Mouse (Mus musculus) intestine, embryonic 14.5 days (tissue): ENCODE results near the gene Osbpl2. TPM values are rescaled to one million over a fixed set of nuclear protein-coding genes. Genes with fewer than 3 reads are reported as not detected.

Experiments
- ATAC-seq: fragments of 200-750 bp; cut with Nextera tagmentation; replicated peaks from 2 replicates; pipeline ENCODE4 v1.8.0; 2017; ENCODE audit warnings: low read depth, moderate number of reproducible peaks, moderate TSS enrichment, moderate library complexity; ENCODE audit not compliant: low FRiP score, low TSS enrichment
- DNase-seq: peaks from one replicate; pipeline ENCODE4 v3.0.0-alpha.2; 2018; ENCODE audit warnings: low spot score
- H3K27ac ChIP-seq: fragments of 300-500 bp; sonication (generic); 2 replicates; pipeline ENCODE4 v1.5.1; 2014; ENCODE audit warnings: low read depth, mild to moderate bottlenecking, control low read depth
- H3K27me3 ChIP-seq: fragments of 300-500 bp; sonication (generic); replicated peaks from 2 replicates; pipeline ENCODE4 v1.6.1; 2014; ENCODE audit warnings: low read length, control low read depth; ENCODE audit not compliant: control insufficient read depth, insufficient read depth
- H3K36me3 ChIP-seq: fragments of 300-500 bp; sonication (generic); 2 replicates; pipeline ENCODE4 v1.6.1; 2014; ENCODE audit warnings: low read length, control low read depth; ENCODE audit not compliant: control insufficient read depth, insufficient read depth
- H3K4me1 ChIP-seq: fragments of 300-500 bp; sonication (generic); replicated peaks from 2 replicates; pipeline ENCODE4 v1.6.1; 2014; ENCODE audit warnings: low read length, control low read depth, mixed read lengths; ENCODE audit not compliant: control insufficient read depth, insufficient read depth
- H3K4me2 ChIP-seq: fragments of 300-500 bp; sonication (generic); 2 replicates; pipeline ENCODE4 v1.6.1; 2014; ENCODE audit warnings: low read length
- H3K4me3 ChIP-seq: fragments of 300-500 bp; sonication (generic); 2 replicates; pipeline ENCODE4 v1.5.1; 2014; ENCODE audit warnings: low read depth, low read length, control low read depth, mixed read lengths
- H3K9ac ChIP-seq: fragments of 300-500 bp; sonication (generic); 2 replicates; pipeline ENCODE4 v1.6.1; 2014; ENCODE audit warnings: mild to moderate bottlenecking, low read length
- H3K9me3 ChIP-seq: fragments of 300-500 bp; sonication (generic); 2 replicates; pipeline ENCODE4 v1.6.1; 2016; ENCODE audit warnings: low read length, control low read depth; ENCODE audit not compliant: control insufficient read depth
- WGBS: fragments of 180-500 bp; shearing (Covaris S2); extraction: QIAGEN DNeasy Blood & Tissue Kit; methylation state at CpG from one replicate; pipeline ENCODE4 v1.1.7; 2014; 5-methylcytosine and 5-hydroxymethylcytosine counted together
- polyA plus RNA-seq: library from polyadenylated mRNA; unstranded; fragments of >200 nt; fragmentation: Nextera tagmentation; extraction: Ambion mirVana; gene quantifications from 2 replicates; pipeline ENCODE4 v1.2.1, GENCODE M21; 2014

Osbpl2 gene
- polyA plus RNA-seq, 1 experiment from 2014 or later, result 31.2 TPM

- Histone ChIP-seq H3K36me3 (no peaks in the 10 kb centered on the region), H3K4me2 (peak overlapping the region; percentile 86), H3K9me3 (no peaks in the 10 kb centered on the region), H3K27ac (no peak overlapping the region), H3K4me1 (peaks cover 9% of the 10 kb centered on the region), H3K4me3 (peak overlapping the region; percentile 45), H3K9ac (no peak overlapping the region), H3K27me3 (peaks cover 72% of the 10 kb centered on the region)
- DNase-seq, result peak; percentile 64
- ATAC-seq, result 0 out of 2 replicates have a peak, but pooled peaks have one; percentile 1
- WGBS, result 1% methylated on average over 57 of the region's 57 CpGs
These were observed 15.7 kb upstream of the Osbpl2 start for GRCm38 (mm10) chr2:180103151-180103977.

- Histone ChIP-seq H3K27me3 (peaks cover 65% of the 10 kb centered on the region), H3K4me1 (peaks cover 9% of the 10 kb centered on the region)
These were observed 15.0 kb upstream of the Osbpl2 start, which contains the start of gene Hrh3 for GRCm38 (mm10) chr2:180103978-180104658. Hrh3 (minus strand) TSS chr2:180104488.

DNA sequence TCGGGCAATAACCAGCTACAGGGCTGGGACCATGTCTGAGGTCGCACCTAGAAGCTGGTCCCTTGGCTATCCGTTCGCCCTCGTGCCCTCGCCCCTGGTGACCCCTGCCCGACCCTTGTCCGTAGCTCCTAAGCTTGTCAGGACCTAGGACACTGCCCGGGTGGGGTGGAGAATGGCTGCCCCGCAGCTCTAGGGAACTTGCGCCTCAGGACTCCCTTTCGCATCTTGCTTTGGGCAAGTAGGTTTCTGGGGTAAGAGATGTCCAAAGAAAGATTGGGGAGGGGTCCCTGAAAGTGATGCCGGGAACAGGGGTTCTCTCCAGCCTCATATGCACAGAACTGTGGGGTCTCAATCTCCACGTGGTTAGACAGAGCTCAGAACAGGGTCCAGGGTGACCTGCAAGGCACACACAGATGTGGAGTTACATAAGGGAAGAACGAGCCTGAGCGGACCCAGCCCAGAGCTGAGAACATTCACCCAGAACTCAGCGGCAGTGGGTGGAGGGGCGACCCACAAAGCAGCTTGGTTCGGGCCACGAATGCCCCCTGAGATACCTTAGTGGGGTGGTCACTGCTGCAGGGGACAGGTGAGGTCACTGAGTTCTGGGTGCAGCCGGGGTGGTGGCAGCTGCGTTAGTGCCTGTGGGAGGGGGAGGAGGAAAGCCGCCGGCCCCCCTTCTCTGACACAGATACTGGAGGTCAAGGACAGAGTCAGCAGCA lies 14.3 kb upstream of the Osbpl2 start:
- no peaks in the 10 kb centered on the region for H3K36me3 ChIP-seq
- no peak overlapping the region for H3K27ac ChIP-seq
- ATAC-seq (no peak), DNase-seq (no peak)
- H3K9me3 ChIP-seq, result no peaks in the 10 kb centered on the region
- no peak overlapping the region for H3K9ac ChIP-seq
- peak overlapping the region; percentile 45; the same call in 1 of the 2 replicates for H3K4me3 ChIP-seq
- peak overlapping the region; percentile 86 for H3K4me2 ChIP-seq
- WGBS, result 9% methylated on average over 24 of the region's 24 CpGs
- peaks cover 9% of the 10 kb centered on the region for H3K4me1 ChIP-seq
- peaks cover 59% of the 10 kb centered on the region for H3K27me3 ChIP-seq

More at GRCm38 (mm10) chr2:180103978-180104658, 15.0 kb upstream of the Osbpl2 start, which contains the start of gene Hrh3:
- H3K27ac ChIP-seq, result no peak within 1 kb of the TSS
- ATAC-seq (peak; percentile 91), DNase-seq (peak; percentile 95)
- H3K9me3 ChIP-seq, result no peaks in the 10 kb centered on the region
- no peak within 1 kb of the TSS for H3K9ac ChIP-seq
- H3K4me2 ChIP-seq, result peak within 1 kb of the TSS; percentile 86
- H3K36me3 ChIP-seq, result no peaks in the 10 kb centered on the region
- peak within 1 kb of the TSS; percentile 45 for H3K4me3 ChIP-seq
- 1% methylated on average over 57 of the region's 87 CpGs for WGBS

- DNase-seq, result no peak
- Histone ChIP-seq H3K27me3 (peaks cover 51% of the 10 kb centered on the region), H3K9me3 (no peaks in the 10 kb centered on the region), H3K36me3 (no peaks in the 10 kb centered on the region), H3K27ac (no peak overlapping the region), H3K9ac (no peak overlapping the region), H3K4me1 (peaks cover 9% of the 10 kb centered on the region), H3K4me2 (no peak overlapping the region), H3K4me3 (no peak overlapping the region)
- ATAC-seq, result no peak
- WGBS, result 34% methylated on average over 8 of the region's 8 CpGs
These were observed 13.5 kb upstream of the Osbpl2 start for GRCm38 (mm10) chr2:180105441-180106190.

- ATAC-seq (no peak), DNase-seq (no peak)
- no peaks in the 10 kb centered on the region for H3K36me3 ChIP-seq
- H3K27ac ChIP-seq, result no peak overlapping the region
- H3K4me2 ChIP-seq, result no peak overlapping the region
- H3K4me1 ChIP-seq, result peaks cover 9% of the 10 kb centered on the region
- H3K9ac ChIP-seq, result no peak overlapping the region
- no peaks in the 10 kb centered on the region for H3K9me3 ChIP-seq
- H3K4me3 ChIP-seq, result no peak overlapping the region
- 61% methylated on average over 4 of the region's 4 CpGs for WGBS
- H3K27me3 ChIP-seq, result peaks cover 37% of the 10 kb centered on the region
These were observed 12.0 kb upstream of the Osbpl2 start for GRCm38 (mm10) chr2:180107081-180107480.

DNA sequence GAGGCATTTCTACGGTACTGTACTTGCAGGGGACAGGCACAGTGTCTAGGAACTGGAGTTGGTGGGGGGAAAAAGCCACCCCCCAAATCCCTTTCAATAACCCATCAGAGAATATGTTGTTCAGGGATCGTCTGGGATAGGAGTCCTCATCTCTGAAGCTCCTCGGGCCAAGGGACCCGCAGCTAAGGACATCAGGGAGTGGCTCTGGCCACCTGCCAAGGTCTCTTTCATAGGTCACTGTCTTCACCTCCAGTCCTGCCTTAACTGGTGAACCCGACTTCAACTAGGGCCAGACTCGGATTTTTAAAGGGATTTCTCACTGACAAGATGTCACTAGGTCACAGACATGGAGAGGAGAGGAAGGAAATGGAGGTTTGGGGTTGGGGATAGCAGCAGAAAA lies 10.8 kb upstream of the Osbpl2 start:
- DNase-seq (no peak), ATAC-seq (no peak)
- Histone ChIP-seq H3K4me2 (no peak overlapping the region), H3K36me3 (no peaks in the 10 kb centered on the region), H3K9me3 (no peaks in the 10 kb centered on the region), H3K27ac (no peak overlapping the region), H3K27me3 (peaks cover 25% of the 10 kb centered on the region), H3K4me3 (no peak overlapping the region), H3K9ac (no peak overlapping the region), H3K4me1 (peaks cover 5% of the 10 kb centered on the region)
- 61% methylated on average over 6 of the region's 6 CpGs for WGBS

DNA sequence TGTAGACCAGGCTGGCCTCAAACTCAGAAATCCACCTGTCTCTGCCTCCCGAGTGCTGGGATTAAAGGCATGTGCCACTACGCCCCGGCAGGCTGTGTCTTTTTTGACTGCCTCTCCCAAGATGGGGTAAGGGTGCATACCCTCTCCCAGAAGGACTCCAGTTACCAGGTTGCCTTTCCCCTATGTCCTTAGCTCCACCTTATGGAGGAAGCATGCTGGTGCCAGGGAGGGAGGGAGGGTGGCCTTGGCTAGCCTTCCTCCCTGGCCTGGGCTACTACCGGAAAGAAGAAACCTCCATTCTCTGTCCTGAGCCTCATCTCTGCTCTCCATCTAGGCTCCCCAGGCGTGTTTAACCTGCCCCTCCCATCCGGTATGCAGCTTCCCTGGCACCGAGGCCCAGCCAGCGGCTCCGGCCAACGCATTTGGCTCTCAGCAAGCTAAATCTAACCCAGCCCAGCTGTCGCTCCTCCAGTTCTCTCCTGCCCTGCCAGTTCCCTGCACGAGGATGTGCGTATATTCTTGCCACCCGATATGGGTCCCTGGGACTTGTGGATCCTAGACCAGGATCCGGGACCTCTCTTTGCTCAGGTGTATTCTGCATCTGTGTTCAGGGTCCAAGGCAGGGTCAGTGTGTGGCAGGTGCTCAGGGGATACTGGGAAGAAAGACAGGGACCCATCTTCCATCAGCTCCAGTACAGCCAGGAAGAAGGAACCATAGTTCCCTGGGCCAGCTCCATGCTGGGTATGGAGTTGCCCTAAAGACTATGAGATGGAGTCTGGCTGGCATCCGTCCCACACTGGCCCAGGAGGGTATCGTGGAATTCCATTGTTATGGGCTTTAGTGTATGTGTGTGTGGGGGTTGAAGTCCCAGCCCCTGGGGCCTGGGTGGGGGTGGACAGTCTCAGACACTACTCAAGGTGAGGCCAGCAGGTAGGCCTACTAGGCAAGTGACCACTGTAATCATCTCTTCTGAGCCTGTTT lies 4.9 kb upstream of the Osbpl2 start:
- no peak overlapping the region for H3K4me2 ChIP-seq
- WGBS, result 65% methylated on average over 17 of the region's 17 CpGs
- DNase-seq (no peak), ATAC-seq (no peak)
- H3K4me1 ChIP-seq, result peaks cover 11% of the 10 kb centered on the region
- H3K4me3 ChIP-seq, result no peak overlapping the region
- no peak overlapping the region for H3K9ac ChIP-seq
- H3K9me3 ChIP-seq, result no peaks in the 10 kb centered on the region
- H3K27ac ChIP-seq, result no peak overlapping the region
- no peaks in the 10 kb centered on the region for H3K27me3 ChIP-seq
- no peaks in the 10 kb centered on the region for H3K36me3 ChIP-seq
